Comparison of ENCODE assay signal across 8 mouse cellular contexts in the genomic region with DNA sequence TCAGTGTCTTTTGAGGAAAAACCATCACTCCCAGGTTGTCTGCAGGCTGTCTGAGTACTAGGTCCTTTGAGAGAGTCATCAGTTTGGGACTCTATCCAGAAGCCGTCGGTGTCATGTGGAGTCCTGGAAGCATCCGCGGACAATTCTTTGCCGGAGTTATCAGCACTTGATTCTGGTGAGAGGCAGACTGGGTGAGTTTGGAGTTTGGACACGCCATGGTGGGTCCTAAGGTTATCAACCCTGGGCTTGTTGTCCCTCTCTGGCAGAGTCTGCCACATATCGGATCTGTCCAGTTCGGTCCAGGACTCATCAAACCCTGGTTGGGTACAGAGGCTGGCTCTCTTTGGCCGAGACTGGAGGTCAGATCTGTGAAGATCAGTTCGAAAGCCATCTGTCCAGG. TPM values are rescaled to one million over a fixed set of nuclear protein-coding genes. Genes with fewer than 3 reads are reported as not detected.
DNase-seq lines count a peak whose midpoint lies in the region; ATAC-seq and TF ChIP-seq lines count a peak whose summit lies in the region.

No protein-coding gene starts in this region.

- peak overlapping the region; percentile 85 for H3K9ac ChIP-seq in heart, embryonic 13.5 days
- H3K9ac ChIP-seq in embryonic facial prominence, embryonic 13.5 days = peak overlapping the region; percentile 92

- 1% methylated on average over 10 of the region's 10 CpGs for WGBS in heart, embryonic 13.5 days
- WGBS in embryonic facial prominence, embryonic 13.5 days = 3% methylated on average over 10 of the region's 10 CpGs

- peak overlapping the region; percentile 93 for H3K4me2 ChIP-seq in heart, embryonic 13.5 days
- peak overlapping the region; percentile 88 for H3K4me2 ChIP-seq in embryonic facial prominence, embryonic 13.5 days
- peak overlapping the region; percentile 95 for H3K4me2 ChIP-seq in myocyte (ENCODE audit: low read depth)

- 0 out of 2 replicates have a peak, but pooled peaks cover 1% of the 10 kb centered on the region for H3K36me3 ChIP-seq in heart, embryonic 13.5 days
- peaks cover 6% of the 10 kb centered on the region for H3K36me3 ChIP-seq in embryonic facial prominence, embryonic 13.5 days
- H3K36me3 ChIP-seq in myocyte (ENCODE audit: control insufficient read depth, insufficient read depth) = no peaks in the 10 kb centered on the region

- no peaks in the 10 kb centered on the region for H3K9me3 ChIP-seq in heart, embryonic 13.5 days
- no peaks in the 10 kb centered on the region for H3K9me3 ChIP-seq in embryonic facial prominence, embryonic 13.5 days

- H3K27me3 ChIP-seq in heart, embryonic 13.5 days (replicated peaks) = no peaks in the 10 kb centered on the region
- no peaks in the 10 kb centered on the region for H3K27me3 ChIP-seq in embryonic facial prominence, embryonic 13.5 days
- H3K27me3 ChIP-seq in myocyte (ENCODE audit: control insufficient read depth, insufficient read depth, insufficient read length) = no peaks in the 10 kb centered on the region

- TF ChIP-seq POLR2A in myocyte (IDR thresholded peaks at IDR 0.05; ENCODE audit: insufficient read length, low read depth) = no peak

- peak overlapping the region; percentile 87 for H3K4me3 ChIP-seq in heart, embryonic 13.5 days
- peak overlapping the region; percentile 94 for H3K4me3 ChIP-seq in embryonic facial prominence, embryonic 13.5 days
- H3K4me3 ChIP-seq in myocyte = peak overlapping the region; percentile 67

- peak overlapping the region; percentile 80 for H3ac ChIP-seq in myocyte (ENCODE audit: control insufficient read depth, insufficient read length)

- no peak for ATAC-seq in heart, embryonic 13.5 days (ENCODE audit: extremely low read depth, insufficient number of reproducible peaks, low FRiP score, low TSS enrichment)
- ATAC-seq in embryonic facial prominence, embryonic 13.5 days (ENCODE audit: insufficient number of reproducible peaks, insufficient read depth, low FRiP score, low TSS enrichment, low read depth) = no peak
- ATAC-seq in inflammation-experienced regulatory T-cells, adult 6 months = no peak

- H3K27ac ChIP-seq in heart, embryonic 13.5 days (replicated peaks) = peak overlapping the region; percentile 89
- H3K27ac ChIP-seq in embryonic facial prominence, embryonic 13.5 days = peak overlapping the region; percentile 92

- H3K4me1 ChIP-seq in heart, embryonic 13.5 days = peaks cover 53% of the 10 kb centered on the region
- H3K4me1 ChIP-seq in embryonic facial prominence, embryonic 13.5 days = peaks cover 47% of the 10 kb centered on the region

- H3K79me2 ChIP-seq in myocyte (ENCODE audit: control insufficient read depth, insufficient read depth) = peaks cover 35% of the 10 kb centered on the region

- DNase-seq in heart, postnatal 4 days = no peak
- peak; percentile 37 for DNase-seq in MN1 (ENCODE audit: low spot score)
- peak; percentile 18 for DNase-seq in kidney, postnatal 14 days
- no peak for DNase-seq in right cerebral cortex, postnatal 4 days

TF ChIP-seq in myocyte, 11 proteins besides CTCF, POLR2A, EP300 and RAD21:
- TF ChIP-seq TCF3 (IDR thresholded peaks at IDR 0.05; ENCODE audit: insufficient read length, low read depth) (no peak), TCF12 (IDR thresholded peaks at IDR 0.05; ENCODE audit: insufficient read depth, poor library complexity, severe bottlenecking) (no peak), MYOD1 (IDR thresholded peaks at IDR 0.05; ENCODE audit: control insufficient read depth in 1 of 3, insufficient read length in 2 of 3, low read depth in 2 of 3) (no peak)

RNA-seq across cellular contexts. Expression of a gene that starts 0.8 kb away (rescaled TPM):
- polyA plus RNA-seq in heart, embryonic 13.5 days (2015; fragmentation: Nextera tagmentation; extraction: Ambion mirVana) = 2.3 and 3.3 TPM in 2 replicates
- total RNA-seq in heart, postnatal 4 days (2021) = 1 to 10 TPM; 4.6 to 5.3 TPM
- polyA plus RNA-seq in embryonic facial prominence, embryonic 13.5 days (2015; fragmentation: Nextera tagmentation; extraction: Ambion mirVana) = 5.7 and 8.3 TPM in 2 replicates
- 7.1 TPM for polyA plus RNA-seq in myocyte (2012; fragmentation: generic; extraction: Trizol)
- polyA plus RNA-seq in inflammation-experienced regulatory T-cells, adult 6 months (2017; shearing (Covaris generic)) = under 1 TPM; 0.49 to 0.83 (median 0.58) TPM

RNA-seq across cellular contexts. Expression of a gene that starts 5.1 kb away (rescaled TPM):
- polyA plus RNA-seq in heart, embryonic 13.5 days (2015; fragmentation: Nextera tagmentation; extraction: Ambion mirVana) = 10.2 and 12.0 TPM in 2 replicates
- 10 to 100 TPM; 10.2 to 11.2 TPM for total RNA-seq in heart, postnatal 4 days (2021)
- polyA plus RNA-seq in embryonic facial prominence, embryonic 13.5 days (2015; fragmentation: Nextera tagmentation; extraction: Ambion mirVana) = 19.0 and 20.5 TPM in 2 replicates
- 19.1 TPM for polyA plus RNA-seq in myocyte (2012; fragmentation: generic; extraction: Trizol)
- polyA plus RNA-seq in inflammation-experienced regulatory T-cells, adult 6 months (2017; shearing (Covaris generic)) = 10 to 100 TPM in 2 of 3 experiments, 1 to 10 TPM in 1; 9.5 to 14.0 (median 10.9) TPM

RNA-seq across cellular contexts. Expression of a gene that starts 30.6 kb away (rescaled TPM):
- polyA plus RNA-seq in heart, embryonic 13.5 days (2015; fragmentation: Nextera tagmentation; extraction: Ambion mirVana) = 8.3 and 8.8 TPM in 2 replicates
- 10 to 100 TPM; 11.5 to 12.1 TPM for total RNA-seq in heart, postnatal 4 days (2021)
- polyA plus RNA-seq in embryonic facial prominence, embryonic 13.5 days (2015; fragmentation: Nextera tagmentation; extraction: Ambion mirVana) = 33.8 and 35.7 TPM in 2 replicates
- 28.8 TPM for polyA plus RNA-seq in myocyte (2012; fragmentation: generic; extraction: Trizol)
- under 1 TPM; 0.15 to 0.38 (median 0.15) TPM for polyA plus RNA-seq in inflammation-experienced regulatory T-cells, adult 6 months (2017; shearing (Covaris generic))

RNA-seq across cellular contexts. Expression of a gene that starts 31.6 kb away (rescaled TPM):
- polyA plus RNA-seq in heart, embryonic 13.5 days (2015; fragmentation: Nextera tagmentation; extraction: Ambion mirVana) = 158 TPM in 2 replicates
- 10 to 100 TPM; 64.8 to 69.5 TPM for total RNA-seq in heart, postnatal 4 days (2021)
- 292 and 298 TPM in 2 replicates for polyA plus RNA-seq in embryonic facial prominence, embryonic 13.5 days (2015; fragmentation: Nextera tagmentation; extraction: Ambion mirVana)
- 166 TPM for polyA plus RNA-seq in myocyte (2012; fragmentation: generic; extraction: Trizol)
- 10 to 100 TPM; 63.4 to 96.0 (median 77.8) TPM for polyA plus RNA-seq in inflammation-experienced regulatory T-cells, adult 6 months (2017; shearing (Covaris generic))

RNA-seq across cellular contexts. Expression of a gene that starts 32.1 kb away (rescaled TPM):
- 2.9 and 3.1 TPM in 2 replicates for polyA plus RNA-seq in heart, embryonic 13.5 days (2015; fragmentation: Nextera tagmentation; extraction: Ambion mirVana)
- 10 to 100 TPM; 14.6 to 18.0 TPM for total RNA-seq in heart, postnatal 4 days (2021)
- polyA plus RNA-seq in embryonic facial prominence, embryonic 13.5 days (2015; fragmentation: Nextera tagmentation; extraction: Ambion mirVana) = 4.1 and 4.5 TPM in 2 replicates
- polyA plus RNA-seq in myocyte (2012; fragmentation: generic; extraction: Trizol) = 5.2 TPM
- polyA plus RNA-seq in inflammation-experienced regulatory T-cells, adult 6 months (2017; shearing (Covaris generic)) = 1 to 10 TPM; 2.2 to 5.9 (median 5.2) TPM

Comparison
In these comparisons a context has a peak if more than half of its experiments do, and no peak if none do; other contexts are left out.
1. DNase-seq: peak in MN1 (single experiment) and kidney, postnatal 14 days (single experiment); none in heart, postnatal 4 days (single experiment) and right cerebral cortex, postnatal 4 days (single experiment).
2. Peak in every context shown above with its lines, with median percentiles within 50 percentile points of each other: H3K4me2 ChIP-seq and H3K4me3 ChIP-seq.